Mouse (Mus musculus) heart, embryonic 12.5 days (tissue): ENCODE data around the gene Pla2g10. TPM values are rescaled to one million over a fixed set of nuclear protein-coding genes. Genes with fewer than 3 reads are reported as not detected.

Experiments used
- ATAC-seq: fragments of 200-750 bp; cut with Nextera tagmentation; 2 replicates; pipeline ENCODE4 v1.8.0; 2017; ENCODE audit warnings: moderate TSS enrichment, moderate library complexity; ENCODE audit not compliant: insufficient number of reproducible peaks, low FRiP score
- H3K27ac ChIP-seq: fragments of 300-500 bp; sonication (generic); 2 replicates; pipeline ENCODE4 v1.5.1; 2016; ENCODE audit warnings: mild to moderate bottlenecking, moderate library complexity; ENCODE audit not compliant: poor library complexity, severe bottlenecking
- H3K27me3 ChIP-seq: fragments of 300-500 bp; sonication (generic); replicated peaks from 2 replicates; pipeline ENCODE4 v1.6.1; 2016; ENCODE audit warnings: mild to moderate bottlenecking, moderate library complexity
- H3K36me3 ChIP-seq: fragments of 300-500 bp; sonication (generic); 2 replicates; pipeline ENCODE4 v1.6.1; 2016; ENCODE audit warnings: mild to moderate bottlenecking, moderate library complexity
- H3K4me1 ChIP-seq: fragments of 300-500 bp; sonication (generic); replicated peaks from 2 replicates; pipeline ENCODE4 v1.6.1; 2016; ENCODE audit warnings: mild to moderate bottlenecking
- H3K4me2 ChIP-seq: fragments of 300-500 bp; sonication (generic); 2 replicates; pipeline ENCODE4 v1.6.1; 2016; ENCODE audit warnings: mild to moderate bottlenecking, moderate library complexity
- H3K4me3 ChIP-seq: fragments of 300-500 bp; sonication (generic); 2 replicates; pipeline ENCODE4 v1.5.1; 2016; ENCODE audit warnings: mild to moderate bottlenecking
- H3K9ac ChIP-seq: fragments of 300-500 bp; sonication (generic); 2 replicates; pipeline ENCODE4 v1.6.1; 2016; ENCODE audit warnings: mild to moderate bottlenecking, moderate library complexity
- H3K9me3 ChIP-seq: fragments of 300-500 bp; sonication (generic); replicated peaks from 2 replicates; pipeline ENCODE4 v1.6.1; 2016; ENCODE audit warnings: mild to moderate bottlenecking, moderate library complexity
- WGBS: fragments of 180-500 bp; shearing (Covaris S2); methylation state at CpG from one replicate; pipeline ENCODE4 v1.1.7; 2016; 5-methylcytosine and 5-hydroxymethylcytosine counted together
- polyA plus RNA-seq: library from polyadenylated mRNA; unstranded; fragments of >200 nt; fragmentation: Nextera tagmentation; extraction: Ambion mirVana; gene quantifications from 2 replicates; pipeline ENCODE4 v1.2.1, GENCODE M21; 2016

The Pla2g10 gene
- polyA plus RNA-seq, 1 experiment from 2014 or later = 0.18 TPM

DNA sequence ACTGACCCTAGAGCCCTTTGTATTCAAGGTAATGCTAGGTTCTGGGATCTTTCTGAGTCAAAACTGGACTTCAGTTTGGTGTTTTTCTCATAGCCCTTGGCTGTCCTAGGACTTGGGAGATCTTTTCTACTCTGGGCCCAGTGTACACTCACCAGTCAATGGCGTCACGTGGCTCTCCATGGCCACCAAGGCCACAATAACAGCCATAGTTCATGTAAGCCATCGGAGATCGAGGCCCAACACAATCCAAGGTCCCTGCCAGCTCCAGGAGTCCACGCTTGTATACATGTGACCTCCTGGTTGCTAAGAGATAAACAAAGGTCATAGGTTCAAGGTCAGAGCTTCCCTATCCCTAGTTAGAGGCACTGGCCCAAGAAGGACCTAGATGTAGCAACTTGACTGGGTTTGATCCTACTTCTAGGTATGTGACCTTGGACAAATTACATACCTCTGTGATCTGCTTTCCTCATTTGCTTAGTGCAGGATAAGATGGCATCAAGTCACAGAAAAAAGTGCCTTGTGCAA is 2.9 kb downstream of the Pla2g10 start:
- H3K27me3 ChIP-seq = peaks cover 7% of the 10 kb centered on the region; the same call in 1 of the 2 replicates
- no peak for ATAC-seq
- 90% methylated on average over 5 of the region's 5 CpGs for WGBS
- peaks cover 9% of the 10 kb centered on the region for H3K4me1 ChIP-seq
- no peaks in the 10 kb centered on the region for H3K9me3 ChIP-seq
- H3K4me2 ChIP-seq = no peak overlapping the region
- no peak overlapping the region for H3K9ac ChIP-seq
- no peak overlapping the region for H3K27ac ChIP-seq
- H3K4me3 ChIP-seq = no peak overlapping the region
- no peaks in the 10 kb centered on the region for H3K36me3 ChIP-seq

DNA sequence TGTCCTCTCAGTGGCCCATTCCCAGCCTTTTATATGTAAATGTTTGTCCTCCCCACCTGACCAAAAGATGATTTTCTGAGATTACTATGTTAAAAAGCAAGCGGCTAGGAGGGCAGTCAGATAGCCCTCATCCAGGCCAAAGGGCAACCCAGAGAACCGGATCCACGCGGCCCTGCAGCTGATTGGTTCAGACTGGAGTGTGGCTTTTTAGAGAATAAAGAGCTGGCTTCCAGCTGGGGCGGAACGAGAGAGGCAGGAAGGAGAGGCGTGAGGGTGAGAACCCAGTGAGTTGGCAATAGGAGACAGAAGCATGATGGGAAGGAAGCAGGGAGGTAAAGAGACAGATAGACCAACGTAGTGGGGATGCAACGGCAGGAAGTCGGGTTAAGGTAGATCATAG is 7.8 kb downstream of the Pla2g10 start:
- no peaks in the 10 kb centered on the region for H3K36me3 ChIP-seq
- WGBS = 41% methylated on average over 10 of the region's 10 CpGs
- no peaks in the 10 kb centered on the region for H3K4me1 ChIP-seq
- no peaks in the 10 kb centered on the region for H3K27me3 ChIP-seq
- no peak overlapping the region for H3K4me3 ChIP-seq
- H3K9ac ChIP-seq = no peak overlapping the region
- no peak overlapping the region for H3K4me2 ChIP-seq
- no peaks in the 10 kb centered on the region for H3K9me3 ChIP-seq
- no peak overlapping the region for H3K27ac ChIP-seq
- no peak for ATAC-seq

DNA sequence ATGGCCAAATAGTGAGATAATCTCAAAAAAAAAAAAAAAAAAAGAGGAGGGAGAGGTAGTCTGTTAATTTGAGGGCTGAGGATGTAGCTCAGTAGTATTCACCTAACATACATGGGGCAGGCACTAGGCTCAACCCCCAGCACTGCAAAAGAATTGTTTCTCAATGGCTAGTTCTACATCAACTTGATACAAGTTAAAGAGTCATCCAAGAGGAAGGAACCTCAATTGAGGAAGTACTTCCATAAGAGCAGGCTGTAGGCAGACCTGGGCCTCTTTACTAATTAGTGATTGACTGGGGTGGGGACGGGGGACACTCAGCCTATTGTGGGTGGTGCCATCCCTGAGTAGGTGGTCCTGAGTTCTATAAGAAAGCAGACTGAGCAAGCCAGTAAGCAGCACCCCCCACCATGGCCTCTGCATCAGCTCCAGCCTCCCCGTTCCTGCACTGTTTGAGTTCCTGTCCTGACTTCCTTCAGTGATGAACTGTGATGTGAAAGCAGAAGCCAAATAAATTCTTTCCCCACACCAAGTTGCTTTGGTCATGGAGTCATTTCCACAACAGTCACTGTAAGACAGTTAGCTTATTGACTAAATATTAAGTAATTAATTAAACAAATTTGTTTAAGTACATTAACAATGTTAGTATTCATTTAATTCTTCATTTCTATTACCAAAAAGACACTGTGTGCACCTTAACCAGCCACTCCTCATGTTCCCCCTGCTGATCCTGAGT is 13.8 kb downstream of the Pla2g10 start:
- ATAC-seq = no peak
- H3K36me3 ChIP-seq = no peaks in the 10 kb centered on the region
- H3K4me2 ChIP-seq = no peak overlapping the region
- no peak overlapping the region for H3K9ac ChIP-seq
- no peaks in the 10 kb centered on the region for H3K4me1 ChIP-seq
- no peak overlapping the region for H3K4me3 ChIP-seq
- H3K27ac ChIP-seq = no peak overlapping the region
- no peaks in the 10 kb centered on the region for H3K9me3 ChIP-seq
- WGBS = 63% methylated on average over 2 of the region's 2 CpGs
- no peaks in the 10 kb centered on the region for H3K27me3 ChIP-seq

DNA sequence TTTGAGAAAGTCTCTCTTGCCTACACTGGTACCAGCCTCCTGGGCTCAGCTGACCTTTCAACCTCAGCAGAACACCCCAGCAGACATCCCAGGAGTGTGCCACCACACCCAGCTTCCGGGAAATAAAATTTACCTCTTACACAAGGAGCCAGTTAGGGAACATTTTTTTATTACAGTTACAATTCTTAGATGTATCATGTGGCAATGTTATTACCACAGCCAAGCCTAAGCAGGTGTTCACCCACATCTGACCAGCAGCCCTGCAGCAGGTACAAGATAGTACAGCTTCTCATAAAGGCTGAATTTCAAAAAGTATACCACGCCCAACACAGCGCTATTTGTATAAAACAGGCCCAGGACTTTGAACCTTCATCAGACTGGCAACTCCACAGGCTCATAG is 15.9 kb downstream of the Pla2g10 start:
- H3K4me2 ChIP-seq = no peak overlapping the region
- H3K4me3 ChIP-seq = no peak overlapping the region
- no peaks in the 10 kb centered on the region for H3K9me3 ChIP-seq
- H3K9ac ChIP-seq = no peak overlapping the region
- no peaks in the 10 kb centered on the region for H3K36me3 ChIP-seq
- H3K27me3 ChIP-seq = no peaks in the 10 kb centered on the region
- 80% methylated on average over 3 of the region's 3 CpGs for WGBS
- H3K27ac ChIP-seq = no peak overlapping the region
- H3K4me1 ChIP-seq = no peaks in the 10 kb centered on the region
- ATAC-seq = no peak

DNA sequence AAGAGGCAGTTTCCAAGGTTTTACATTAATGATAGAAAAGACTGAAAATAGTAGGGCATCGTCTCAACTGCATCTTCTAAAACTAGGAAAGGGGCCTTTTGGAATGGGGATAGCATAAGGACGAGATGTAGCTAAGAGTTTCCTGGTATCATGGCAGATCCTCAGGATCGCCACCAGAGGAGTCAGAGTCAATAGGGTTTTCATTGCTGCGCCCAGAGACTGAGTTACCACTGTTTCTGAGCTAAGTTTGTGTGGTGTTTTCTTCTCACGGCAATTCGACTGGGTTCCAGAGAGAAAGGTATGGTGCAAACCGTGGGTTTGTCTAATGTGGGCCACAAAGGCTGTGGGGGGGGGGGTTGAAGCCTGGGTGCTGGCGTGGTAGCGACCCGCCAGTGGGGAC is 26.1 kb downstream of the Pla2g10 start:
- 93% methylated on average over 10 of the region's 10 CpGs for WGBS
- Histone ChIP-seq H3K4me3 (no peak overlapping the region), H3K4me1 (no peaks in the 10 kb centered on the region), H3K9me3 (no peaks in the 10 kb centered on the region), H3K4me2 (no peak overlapping the region), H3K27me3 (no peaks in the 10 kb centered on the region), H3K9ac (no peak overlapping the region), H3K27ac (no peak overlapping the region), H3K36me3 (peaks cover 44% of the 10 kb centered on the region)
- ATAC-seq = no peak

DNA sequence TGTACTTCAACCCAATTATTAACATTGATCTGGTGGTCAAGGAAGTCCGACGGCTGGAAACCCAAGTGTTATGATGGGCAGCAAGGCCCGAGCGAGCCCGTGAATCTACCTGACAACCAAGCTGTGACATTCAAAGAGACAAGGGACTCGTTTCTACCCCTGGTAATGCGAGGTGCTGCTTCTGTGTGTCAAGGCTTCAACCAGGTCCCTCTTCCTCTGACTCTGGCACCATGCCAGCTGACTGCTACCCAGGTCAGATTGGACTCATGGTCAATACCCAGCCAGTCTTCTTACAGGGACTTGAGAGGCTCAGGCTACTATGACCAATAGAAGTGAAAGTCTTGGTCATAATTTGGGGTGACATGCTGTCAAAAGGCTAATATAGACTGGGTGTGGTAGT is 28.6 kb downstream of the Pla2g10 start:
- no peak for ATAC-seq
- Histone ChIP-seq H3K4me2 (no peak overlapping the region), H3K27ac (no peak overlapping the region), H3K4me3 (no peak overlapping the region), H3K36me3 (peaks cover 66% of the 10 kb centered on the region), H3K9ac (no peak overlapping the region), H3K4me1 (no peaks in the 10 kb centered on the region), H3K9me3 (no peaks in the 10 kb centered on the region), H3K27me3 (no peaks in the 10 kb centered on the region)
- WGBS = 92% methylated on average over 7 of the region's 7 CpGs

DNA sequence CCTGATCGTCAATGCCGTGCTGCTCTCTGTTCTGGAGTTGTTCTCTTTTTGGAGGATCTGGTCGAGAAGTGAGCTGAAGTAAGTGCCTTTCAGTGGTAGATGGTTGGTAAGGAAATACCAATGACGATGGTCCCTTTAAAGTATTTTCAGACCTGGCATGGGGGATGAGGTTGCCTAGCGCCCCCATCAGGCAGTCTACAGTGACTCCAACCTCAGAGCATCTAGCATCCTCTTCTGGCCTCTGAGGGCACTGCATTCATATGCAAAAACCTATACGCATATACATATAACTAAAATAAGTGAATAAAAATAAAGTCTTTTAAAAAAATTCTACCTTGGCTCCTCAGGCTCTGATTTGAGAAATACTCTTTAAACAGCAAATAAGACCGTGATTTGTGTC is 31.8 kb downstream of the Pla2g10 start:
- Histone ChIP-seq H3K4me1 (no peaks in the 10 kb centered on the region), H3K27me3 (no peaks in the 10 kb centered on the region), H3K36me3 (peaks cover 80% of the 10 kb centered on the region), H3K9ac (no peak overlapping the region), H3K27ac (no peak overlapping the region), H3K4me3 (no peak overlapping the region), H3K4me2 (no peak overlapping the region), H3K9me3 (no peaks in the 10 kb centered on the region)
- no peak for ATAC-seq
- 84% methylated on average over 7 of the region's 7 CpGs for WGBS

DNA sequence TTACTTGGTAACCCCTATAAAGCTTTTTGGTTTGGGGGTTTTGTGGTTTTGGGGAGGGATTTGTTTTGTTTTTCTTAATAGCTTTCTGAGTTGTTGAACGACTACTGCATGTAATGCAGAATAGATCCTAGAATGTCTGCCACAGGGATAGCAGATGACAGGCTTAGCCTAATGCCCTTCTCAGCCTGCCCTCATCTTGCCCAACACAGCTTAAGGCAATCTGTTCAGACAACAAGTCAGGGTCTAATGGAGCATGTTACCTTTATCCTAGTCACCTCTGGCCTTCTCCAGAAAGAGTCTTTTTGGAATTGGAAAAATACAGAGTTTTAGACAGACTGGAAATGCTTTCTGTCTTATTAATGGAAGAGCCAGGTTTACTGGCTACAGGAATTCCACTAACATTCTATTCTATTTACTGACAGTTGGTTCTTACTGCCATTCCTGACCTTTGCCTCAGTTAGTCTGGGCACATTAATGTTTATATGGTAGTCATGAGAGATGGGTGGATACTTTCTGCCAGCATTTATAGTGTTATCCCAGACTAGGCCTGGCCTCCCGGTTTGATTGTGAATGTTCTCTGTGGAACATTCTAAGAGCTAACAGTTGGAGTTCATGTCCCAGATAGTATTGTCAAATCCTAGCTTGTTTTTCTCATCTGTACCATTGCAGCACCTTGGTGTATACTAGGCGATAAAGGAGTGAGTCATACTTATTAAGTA is 52.0 kb downstream of the Pla2g10 start:
- no peaks in the 10 kb centered on the region for H3K27me3 ChIP-seq
- peaks cover 26% of the 10 kb centered on the region for H3K36me3 ChIP-seq
- 87% methylated on average over 3 of the region's 3 CpGs for WGBS
- ATAC-seq = no peak
- H3K9me3 ChIP-seq = no peaks in the 10 kb centered on the region
- no peak overlapping the region for H3K4me2 ChIP-seq
- H3K27ac ChIP-seq = no peak overlapping the region
- H3K9ac ChIP-seq = no peak overlapping the region
- H3K4me3 ChIP-seq = no peak overlapping the region
- no peaks in the 10 kb centered on the region for H3K4me1 ChIP-seq

DNA sequence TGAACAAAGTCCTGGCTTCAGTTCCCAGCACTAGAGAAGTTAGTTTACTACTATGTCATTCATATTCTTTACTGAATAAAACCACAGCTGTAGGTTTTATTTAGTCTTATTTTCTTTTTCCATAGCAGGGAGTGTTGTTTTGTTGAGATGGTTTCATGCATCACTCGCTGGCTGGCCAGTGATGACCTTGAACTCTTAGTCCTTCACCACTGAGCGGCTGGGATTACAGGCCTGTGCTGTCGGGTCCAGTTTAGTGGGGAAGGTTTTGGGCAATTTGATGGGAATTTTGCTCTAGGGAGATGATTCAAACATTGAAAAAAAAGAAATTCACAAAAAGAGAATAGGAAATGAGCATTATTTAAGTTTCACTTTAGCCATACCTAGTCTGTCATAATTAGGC is 56.3 kb downstream of the Pla2g10 start:
- whole genome bisulfite sequencing = 86% methylated on average over 3 of the region's 3 CpGs
- Histone ChIP-seq H3K4me2 (no peak overlapping the region), H3K36me3 (peaks cover 20% of the 10 kb centered on the region), H3K27ac (no peak overlapping the region), H3K9me3 (no peaks in the 10 kb centered on the region), H3K9ac (no peak overlapping the region), H3K4me1 (peaks cover 8% of the 10 kb centered on the region), H3K4me3 (no peak overlapping the region), H3K27me3 (no peaks in the 10 kb centered on the region)
- no peak for ATAC-seq

DNA sequence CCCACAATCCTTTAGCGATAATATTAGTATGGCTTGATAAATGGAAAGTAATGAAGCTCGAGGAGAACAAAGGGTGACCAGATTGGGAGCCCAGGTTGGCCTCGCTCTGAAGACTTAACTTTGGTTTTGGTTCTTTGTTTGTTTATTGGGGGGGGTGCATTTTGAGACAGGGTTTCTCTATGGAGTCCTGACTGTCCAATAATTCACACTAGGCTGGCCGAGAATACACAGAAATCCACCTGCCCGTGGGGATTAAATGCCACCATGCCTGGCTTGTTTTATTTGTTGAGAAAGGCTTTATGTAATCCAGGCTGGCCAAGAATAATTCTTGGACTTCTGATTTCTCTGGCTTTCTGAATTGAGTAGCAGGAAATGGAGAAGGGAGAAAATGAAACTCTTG is 57.7 kb downstream of the Pla2g10 start:
- Histone ChIP-seq H3K36me3 (peaks cover 20% of the 10 kb centered on the region), H3K27me3 (no peaks in the 10 kb centered on the region), H3K27ac (no peak overlapping the region), H3K4me1 (peaks cover 18% of the 10 kb centered on the region), H3K9me3 (no peaks in the 10 kb centered on the region), H3K4me3 (peak overlapping the region; percentile 97), H3K9ac (no peak overlapping the region), H3K4me2 (peak overlapping the region; percentile 79)
- 75% methylated on average over 5 of the region's 5 CpGs for WGBS
- ATAC-seq = no peak

DNA sequence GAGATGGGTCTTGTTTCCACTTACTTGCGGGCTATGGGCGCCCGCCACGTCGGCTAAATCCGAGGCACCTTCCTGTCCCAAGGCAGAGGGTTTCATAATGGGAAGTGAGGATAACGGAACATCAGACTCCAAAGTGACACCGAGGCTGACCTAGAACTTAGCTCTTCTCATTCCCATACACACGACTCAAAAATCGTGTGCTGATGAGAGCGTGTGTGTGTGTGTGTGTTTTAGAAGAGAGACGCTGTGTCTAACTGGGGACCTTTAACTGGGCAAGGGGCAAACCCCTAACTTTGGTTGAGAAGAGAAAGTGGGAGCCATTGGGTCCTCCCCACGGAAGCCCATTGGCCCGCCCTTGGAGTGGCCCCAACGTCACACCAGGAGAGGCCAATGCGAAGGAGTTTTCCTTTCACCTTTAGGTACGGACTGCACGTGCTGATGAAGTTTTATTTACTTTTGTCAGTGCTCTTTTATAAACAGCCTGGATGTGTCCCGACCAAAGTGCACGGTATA is 58.3 kb downstream of the Pla2g10 start:
- H3K9ac ChIP-seq = peak overlapping the region; percentile 96
- H3K4me1 ChIP-seq = peaks cover 18% of the 10 kb centered on the region
- H3K36me3 ChIP-seq = peaks cover 13% of the 10 kb centered on the region
- no peaks in the 10 kb centered on the region for H3K9me3 ChIP-seq
- peak overlapping the region; percentile 84 for H3K27ac ChIP-seq
- peak overlapping the region; percentile 79 for H3K4me2 ChIP-seq
- peak; percentile 59; the same call in 1 of the 2 replicates for ATAC-seq
- no peaks in the 10 kb centered on the region for H3K27me3 ChIP-seq
- peak overlapping the region; percentile 97 for H3K4me3 ChIP-seq
- WGBS = under 1% methylated on average over 20 of the region's 20 CpGs
